Mouse (Mus musculus): Measurements from ENCODE around the gene Ddi2.

The Ddi2 gene

DNA sequence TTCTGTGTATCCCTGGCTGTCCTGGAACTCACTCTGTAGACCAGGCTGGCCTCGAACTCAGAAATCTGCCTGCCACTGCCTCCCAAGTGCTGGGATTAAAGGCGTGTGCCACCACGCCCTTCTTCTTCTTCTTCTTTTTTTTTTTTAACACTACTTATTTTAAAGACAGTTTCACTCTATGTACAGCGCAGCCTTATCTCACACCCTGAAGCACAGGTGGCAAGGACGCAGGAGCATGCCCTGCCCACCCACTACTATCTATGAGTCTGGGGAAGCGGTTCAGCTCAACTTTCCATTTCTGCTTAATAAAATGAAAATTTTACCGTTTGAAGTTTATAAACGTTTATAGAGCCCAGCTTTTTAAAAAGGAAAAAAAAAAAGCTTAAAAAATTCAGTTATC lies 34.7 kb downstream of the Ddi2 start:
- no peak for DNase-seq (ENCODE audit: low spot score in 2 of 2)

DNA sequence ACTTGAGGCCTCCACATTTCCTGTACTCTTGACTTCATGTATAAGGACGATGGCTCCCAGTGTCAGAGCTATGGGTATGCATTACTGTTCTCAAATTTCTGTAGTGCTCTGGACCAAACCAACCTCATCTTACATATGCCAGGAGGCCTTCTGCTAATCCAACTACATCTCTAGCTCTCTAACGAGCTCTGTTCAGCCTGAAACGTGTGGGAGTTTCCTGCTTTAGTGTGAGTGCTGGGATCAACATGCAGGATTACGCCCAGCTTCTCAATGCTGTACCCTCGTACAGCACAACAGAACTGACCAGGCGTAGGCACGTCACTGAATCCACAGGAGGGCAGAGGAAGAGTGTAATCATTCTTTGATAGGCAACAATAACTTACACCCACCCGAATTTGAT lies 36.7 kb downstream of the Ddi2 start:
- DNase-seq (ENCODE audit: low spot score in 2 of 2), result no peak

DNA sequence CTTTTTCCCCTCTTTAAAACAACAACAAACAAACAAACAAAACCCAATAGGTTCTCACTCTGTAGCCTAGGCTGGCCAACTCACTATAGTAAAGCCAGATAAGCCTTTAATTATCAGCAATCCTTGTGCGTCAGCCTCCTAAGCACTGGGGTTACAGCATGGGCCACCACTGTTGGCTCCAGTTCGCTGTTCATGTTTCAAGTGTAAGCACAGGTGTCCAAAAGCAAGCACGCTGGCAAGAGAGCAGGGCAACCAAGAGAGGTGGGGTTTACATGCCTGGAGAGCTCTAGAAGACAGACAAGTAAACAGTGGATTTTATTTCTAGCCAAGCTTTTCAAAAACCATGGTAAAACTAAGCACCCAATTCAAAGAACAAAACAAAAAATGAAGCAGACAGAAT lies 37.1 kb downstream of the Ddi2 start:
- DNase-seq (ENCODE audit: low spot score in 2 of 2), result no peak

DNA sequence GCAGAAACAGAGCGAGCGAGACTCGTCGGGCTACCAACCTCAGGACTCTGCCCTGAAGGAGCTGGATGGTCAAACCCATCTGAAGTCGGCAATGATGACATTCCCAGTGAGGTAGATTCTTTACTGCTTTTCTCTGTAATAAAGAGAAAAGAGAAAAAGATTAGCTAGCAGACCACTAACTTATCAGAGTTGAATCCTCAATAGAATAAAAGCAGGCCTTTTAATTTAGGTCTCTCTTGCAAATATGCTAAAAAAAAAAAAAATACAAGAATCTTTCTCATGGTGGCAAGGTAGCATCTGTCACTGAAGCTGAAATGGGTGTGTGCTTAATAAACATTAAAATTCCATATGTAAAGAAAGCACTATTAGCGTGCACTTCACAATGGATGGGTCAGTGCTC lies 37.7 kb downstream of the Ddi2 start, which contains the start of gene Rsc1a1:
TSS of gene Rsc1a1 (minus strand) at position 101 of the 400 bp plus-strand sequence.
- no peak for DNase-seq (ENCODE audit: low spot score in 2 of 2)

DNA sequence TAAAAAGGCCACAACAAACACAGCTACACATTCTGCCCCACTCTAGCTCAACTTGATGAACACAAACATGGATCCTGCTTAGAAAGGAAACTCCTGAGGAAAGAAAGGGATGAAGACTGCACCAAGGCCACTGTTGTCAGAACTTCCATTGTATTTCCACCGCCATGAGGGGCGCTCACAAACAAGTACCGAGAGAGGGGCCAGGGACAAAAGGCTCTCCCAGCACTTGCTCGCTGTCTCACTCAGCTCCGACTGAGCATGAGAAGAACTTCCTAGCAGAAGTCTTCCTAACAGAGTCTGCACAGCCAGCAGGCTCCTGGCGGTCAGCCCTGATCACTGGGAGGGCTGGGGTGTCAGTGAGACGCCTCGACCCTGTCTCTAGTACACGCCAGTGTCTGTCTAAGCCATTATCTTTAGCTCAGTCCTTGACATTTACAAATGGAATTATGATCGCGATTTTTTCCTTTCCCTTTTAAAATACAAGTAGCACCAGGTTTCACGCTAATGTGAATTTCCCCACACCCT lies 40.5 kb downstream of the Ddi2 start:
- no peak for DNase-seq (ENCODE audit: low spot score in 2 of 2)

DNA sequence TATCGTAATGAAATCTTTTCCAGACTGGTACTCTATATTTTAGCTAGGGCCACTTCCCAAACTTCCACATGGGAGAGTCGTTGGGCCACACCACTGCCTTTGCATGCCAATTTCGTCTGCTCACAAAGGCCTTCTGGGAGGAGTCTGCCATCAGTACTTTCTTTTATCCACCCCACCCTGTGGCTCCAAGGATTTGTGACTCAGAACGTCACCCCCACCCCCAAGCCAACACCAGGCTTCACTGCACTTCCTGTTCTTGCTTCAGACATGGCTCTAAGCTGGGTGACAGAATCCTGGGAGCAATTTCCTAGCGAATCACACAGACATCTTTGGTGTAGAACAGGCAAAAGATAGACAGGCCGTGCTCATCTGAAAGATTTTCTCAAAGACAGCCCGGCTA lies 41.5 kb downstream of the Ddi2 start:
- DNase-seq (ENCODE audit: low spot score in 2 of 2), result no peak

DNA sequence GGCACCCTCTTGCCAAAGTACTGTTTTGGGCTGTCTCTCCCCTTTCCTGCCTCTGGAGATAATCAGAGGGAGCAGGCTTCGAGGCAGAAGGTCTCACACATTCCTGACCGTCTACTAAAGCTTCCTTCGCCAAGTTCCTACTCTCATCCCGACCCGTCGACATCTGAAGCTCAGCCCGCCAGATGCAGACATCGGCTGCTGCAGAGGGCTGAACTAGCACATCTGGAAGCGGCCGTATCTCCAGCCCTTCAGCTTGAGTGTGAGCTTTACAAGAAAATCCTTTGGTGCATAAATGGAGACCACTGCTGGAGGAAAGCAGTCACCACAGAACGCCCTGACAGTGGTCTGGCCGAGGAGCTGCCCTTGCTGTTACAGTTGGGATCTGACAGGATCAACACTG lies 42.3 kb downstream of the Ddi2 start:
- no peak for DNase-seq (ENCODE audit: low spot score in 2 of 2)

DNA sequence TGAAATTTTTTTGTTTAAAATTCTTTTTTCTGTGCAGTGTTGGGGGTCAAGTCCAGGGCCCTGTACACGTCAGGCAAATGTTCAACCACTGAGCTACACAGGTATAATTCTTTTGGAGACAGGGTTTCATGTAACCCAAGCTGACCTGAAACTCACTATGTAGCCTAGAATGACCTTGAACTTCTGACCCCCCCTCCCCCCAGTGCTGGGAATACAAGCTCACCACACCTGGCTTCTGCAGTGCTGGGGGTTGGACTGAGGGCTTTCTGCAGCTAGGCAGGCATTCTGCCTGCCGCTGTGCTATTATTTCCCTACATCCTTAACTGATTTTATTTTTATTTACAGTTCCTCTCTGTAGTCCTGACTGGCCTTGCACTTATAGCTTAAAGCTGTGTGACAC lies 44.2 kb downstream of the Ddi2 start:
- no peak for DNase-seq (ENCODE audit: low spot score in 2 of 2)

DNA sequence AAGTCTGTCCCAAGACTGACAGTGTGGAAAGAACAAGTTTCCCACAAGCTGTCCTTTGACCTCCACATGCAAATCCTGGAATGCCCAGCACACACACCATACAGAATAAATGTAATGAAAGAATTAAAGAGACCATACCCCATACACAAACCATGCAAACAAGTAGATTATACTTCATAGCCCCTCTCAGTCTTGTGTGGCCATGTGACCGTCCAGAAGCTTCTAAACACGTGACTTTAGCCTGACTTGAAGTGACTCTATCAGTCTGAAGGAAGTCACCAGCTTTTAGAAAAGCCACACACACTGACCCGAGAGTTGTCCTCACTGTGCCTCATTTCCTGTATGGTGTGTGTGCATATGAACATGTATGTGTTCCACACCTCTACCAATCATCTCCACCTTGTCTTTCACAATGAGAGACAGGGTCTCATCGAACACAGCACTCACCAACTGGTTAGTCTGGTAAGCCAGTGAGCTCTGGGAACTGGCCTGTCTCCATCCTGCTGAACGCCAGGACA lies 46.7 kb downstream of the Ddi2 start:
- no peak for DNase-seq (ENCODE audit: low spot score in 2 of 2)

DNA sequence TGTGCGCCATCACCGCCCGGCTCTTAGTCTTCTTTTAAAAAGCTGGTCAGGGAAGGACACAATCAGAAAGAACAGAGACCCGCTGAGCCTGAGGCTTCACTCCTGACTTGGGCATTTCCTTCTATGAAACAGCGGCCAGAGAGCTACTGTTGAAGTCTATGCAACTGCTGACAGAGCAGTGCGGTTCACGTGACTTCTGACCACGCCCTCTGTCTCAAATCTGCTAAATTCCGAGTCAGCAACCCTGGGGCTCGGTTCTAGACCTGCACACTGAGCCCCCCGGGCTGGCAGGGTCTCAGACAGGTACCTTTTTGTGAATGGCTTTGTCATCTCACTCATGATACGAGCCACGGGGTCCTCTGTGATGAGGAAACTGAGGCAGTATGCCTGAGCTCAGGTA lies 50.9 kb downstream of the Ddi2 start:
- DNase-seq (ENCODE audit: low spot score in 2 of 2), result no peak

DNA sequence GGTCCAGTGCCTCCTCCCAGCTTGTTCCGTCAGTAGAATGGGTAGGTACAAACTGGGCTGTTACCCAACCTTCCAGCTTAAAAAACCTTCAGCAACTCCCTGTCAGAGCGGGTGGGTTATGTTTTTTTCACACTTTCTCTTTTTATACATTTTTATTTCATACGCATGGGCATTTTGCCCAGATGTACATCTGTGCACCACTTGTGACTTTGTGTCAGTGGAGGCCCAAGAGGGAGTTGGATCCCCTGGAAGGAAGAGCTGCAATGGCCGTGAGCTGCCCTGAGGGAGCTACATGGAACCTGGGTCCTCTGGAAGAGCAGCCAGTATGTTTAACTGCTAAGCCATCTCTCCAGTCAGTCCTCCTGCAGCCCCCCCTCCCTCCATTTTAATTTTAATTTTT lies 51.8 kb downstream of the Ddi2 start:
- DNase-seq (ENCODE audit: low spot score in 2 of 2), result no peak

DNA sequence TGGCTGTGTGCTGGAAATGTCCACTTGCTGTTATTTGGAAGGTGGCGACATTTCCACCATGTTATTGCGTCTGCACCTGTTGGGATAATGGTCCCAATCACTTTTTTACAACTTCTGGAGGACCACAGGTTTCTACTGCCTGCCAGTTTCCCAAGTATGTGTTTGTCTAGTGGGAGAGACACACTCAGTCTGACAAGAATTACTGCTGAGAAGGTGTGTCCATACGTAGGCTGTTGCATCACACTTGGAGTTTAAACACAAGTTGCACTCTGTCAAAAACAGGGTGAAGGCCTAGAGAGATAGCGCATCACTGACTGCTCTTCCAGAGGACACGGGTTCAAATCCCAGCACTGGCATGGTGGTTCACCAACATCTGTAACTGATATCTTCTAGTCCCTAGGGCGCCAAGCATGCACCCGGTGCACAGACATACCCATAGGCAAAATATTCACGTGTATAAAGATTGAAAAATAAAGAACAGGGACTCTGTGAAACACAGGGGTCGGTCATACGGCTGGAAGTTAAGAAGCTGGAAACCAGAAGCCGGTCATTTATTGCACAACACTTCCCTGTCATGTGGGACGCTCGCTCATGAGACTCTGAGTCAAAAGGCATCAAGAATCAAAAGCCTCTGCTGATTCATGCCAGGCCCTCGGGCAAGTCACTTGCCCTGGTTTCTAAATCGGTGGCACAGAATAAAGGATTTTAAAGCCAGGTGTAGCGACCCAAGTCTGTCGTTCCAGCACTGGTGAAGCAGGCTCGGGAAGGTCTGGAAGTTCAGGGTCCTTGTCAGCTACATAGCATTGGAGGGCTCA lies 53.1 kb downstream of the Ddi2 start:
- DNase-seq (ENCODE audit: low spot score in 2 of 2), result no peak

DNA sequence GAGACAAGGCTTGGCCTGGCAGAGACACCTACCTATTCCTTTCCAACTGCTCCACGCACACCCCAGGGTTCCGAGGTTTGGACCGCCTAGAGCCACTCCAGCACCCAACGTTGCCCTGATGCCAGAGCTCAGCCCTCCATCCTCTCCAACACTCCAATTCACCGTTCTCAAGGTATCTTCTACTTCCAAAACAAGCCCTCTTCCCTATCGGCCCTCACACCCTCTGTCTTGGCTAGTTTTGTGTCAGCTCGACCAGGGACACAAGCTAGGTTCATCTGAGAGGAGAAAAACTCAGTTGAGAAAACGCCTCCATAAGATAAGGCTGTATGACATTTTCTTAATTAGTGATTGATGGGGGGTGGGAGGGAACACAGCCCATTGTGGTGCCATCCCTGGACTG lies 58.4 kb downstream of the Ddi2 start, which contains the start of gene Plekhm2:
TSS of gene Plekhm2 (minus strand) at position 101 of the 400 bp plus-strand sequence.
- no peak for DNase-seq (ENCODE audit: low spot score in 2 of 2)

DNA sequence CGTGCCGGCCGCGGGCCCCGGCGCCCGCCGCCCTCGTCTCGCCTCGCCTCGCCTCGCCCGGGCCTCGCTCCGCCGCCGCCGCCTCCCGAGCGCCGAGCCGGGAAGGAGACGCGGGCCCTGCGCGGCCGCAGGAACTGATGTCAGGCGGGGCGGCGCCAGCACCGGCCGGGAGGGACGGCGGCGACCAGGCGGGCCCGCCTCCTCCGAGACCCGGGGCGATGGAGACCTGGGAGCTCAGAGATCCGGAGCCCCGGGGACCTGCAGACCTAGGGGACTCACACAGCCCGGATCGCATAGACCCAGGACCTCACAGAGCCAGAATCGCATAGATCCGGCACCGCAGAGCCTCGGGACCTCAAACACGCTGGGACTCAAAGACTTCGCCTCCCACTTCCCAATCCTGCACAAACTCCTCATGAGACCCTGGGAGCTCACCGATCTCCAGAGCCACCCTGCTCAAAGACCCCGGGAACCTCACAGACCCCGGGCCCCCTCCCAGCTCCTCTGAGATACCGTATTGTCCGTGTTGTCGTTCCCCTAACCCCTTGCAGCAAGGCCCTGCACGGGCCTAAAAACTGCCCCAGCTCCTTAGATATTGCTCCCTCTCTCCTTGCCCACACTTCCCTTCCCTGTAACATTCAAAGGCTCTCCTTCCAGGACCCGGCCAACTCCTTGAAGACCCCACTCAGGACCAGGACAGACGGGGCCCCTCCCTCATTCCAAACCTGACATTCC lies 59.0 kb downstream of the Ddi2 start:
- DNase-seq (ENCODE audit: low spot score in 2 of 2), result peak; percentile 24 to 30

DNA sequence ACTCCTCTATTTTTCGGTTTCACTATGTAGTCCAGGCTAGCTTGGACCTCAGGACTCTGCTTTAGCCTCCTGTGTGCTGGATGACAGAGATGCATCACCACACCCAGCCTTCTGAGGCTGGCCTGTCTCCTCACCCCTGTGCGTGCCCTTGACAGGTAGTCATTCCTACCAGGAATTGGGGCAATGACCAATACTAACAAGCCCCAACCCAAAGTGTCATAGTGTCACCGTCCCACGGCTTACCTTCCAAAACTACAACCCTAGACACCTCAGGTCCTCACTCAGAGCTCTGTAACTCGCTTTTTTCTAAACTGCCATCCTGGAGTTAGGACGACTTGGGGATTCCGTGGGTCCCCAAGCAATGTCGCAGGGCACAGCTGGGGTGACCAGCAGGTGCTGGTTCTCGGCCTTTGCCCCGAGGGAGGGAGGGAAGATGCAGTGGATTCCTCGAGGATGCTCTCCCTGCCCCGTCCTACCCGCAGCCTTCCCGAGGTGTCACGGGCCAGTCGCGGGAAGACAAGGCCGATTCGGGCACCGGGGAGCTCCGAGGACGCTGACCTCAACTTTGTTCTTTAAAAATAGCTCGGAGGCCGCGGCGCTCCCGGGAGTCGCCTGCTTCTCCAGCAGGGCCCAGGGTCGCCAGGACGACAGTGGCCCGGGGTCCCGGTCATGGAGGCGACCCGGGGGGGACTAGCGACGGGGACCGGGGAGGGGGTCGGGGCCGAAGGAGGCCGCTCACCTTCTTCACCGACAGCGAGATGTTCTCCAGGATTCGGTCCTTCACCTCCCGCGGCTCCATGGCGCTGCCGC lies 59.9 kb downstream of the Ddi2 start:
- DNase-seq (ENCODE audit: low spot score in 2 of 2), result no peak

DNA sequence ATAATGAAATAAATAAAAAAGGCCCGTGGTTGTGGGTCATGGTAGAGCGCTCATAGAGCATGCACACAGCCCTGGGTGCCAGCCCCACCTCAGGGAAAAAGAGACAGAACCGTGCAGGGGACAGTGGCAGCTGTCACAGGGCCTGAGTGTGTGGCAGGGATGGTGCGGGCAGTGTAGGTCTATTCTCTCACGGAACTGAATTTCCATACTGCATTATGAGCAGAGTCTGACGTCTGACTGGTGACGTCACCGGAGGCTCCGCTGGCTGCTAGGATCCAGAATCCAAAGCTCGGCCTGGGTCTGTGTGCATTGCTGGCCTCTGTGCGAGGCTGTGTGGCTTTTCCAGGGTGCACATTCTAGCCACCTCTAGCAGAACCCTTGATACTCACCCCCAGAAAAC lies 62.3 kb downstream of the Ddi2 start:
- no peak for DNase-seq (ENCODE audit: low spot score in 2 of 2)

DNA sequence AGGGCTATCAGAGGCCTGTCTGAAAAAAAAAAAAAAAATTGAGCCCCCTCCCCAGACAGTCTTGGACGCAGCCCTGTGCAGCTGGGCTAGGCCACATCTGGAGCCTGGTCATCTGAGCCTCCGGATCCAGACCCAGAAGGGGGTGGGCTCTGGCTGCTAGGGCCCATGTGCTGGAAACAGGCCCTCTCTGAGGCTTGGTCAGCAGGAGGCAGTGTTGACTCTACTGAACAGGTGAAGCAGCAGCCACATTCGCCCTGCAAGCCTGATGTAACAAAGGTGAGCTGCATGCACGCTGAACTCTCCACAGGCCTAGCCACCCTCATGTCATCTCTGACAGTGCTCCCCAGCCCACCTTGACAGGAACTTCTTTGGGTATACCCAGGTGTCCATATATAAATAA lies 63.5 kb downstream of the Ddi2 start:
- no peak for DNase-seq (ENCODE audit: low spot score in 2 of 2)

DNA sequence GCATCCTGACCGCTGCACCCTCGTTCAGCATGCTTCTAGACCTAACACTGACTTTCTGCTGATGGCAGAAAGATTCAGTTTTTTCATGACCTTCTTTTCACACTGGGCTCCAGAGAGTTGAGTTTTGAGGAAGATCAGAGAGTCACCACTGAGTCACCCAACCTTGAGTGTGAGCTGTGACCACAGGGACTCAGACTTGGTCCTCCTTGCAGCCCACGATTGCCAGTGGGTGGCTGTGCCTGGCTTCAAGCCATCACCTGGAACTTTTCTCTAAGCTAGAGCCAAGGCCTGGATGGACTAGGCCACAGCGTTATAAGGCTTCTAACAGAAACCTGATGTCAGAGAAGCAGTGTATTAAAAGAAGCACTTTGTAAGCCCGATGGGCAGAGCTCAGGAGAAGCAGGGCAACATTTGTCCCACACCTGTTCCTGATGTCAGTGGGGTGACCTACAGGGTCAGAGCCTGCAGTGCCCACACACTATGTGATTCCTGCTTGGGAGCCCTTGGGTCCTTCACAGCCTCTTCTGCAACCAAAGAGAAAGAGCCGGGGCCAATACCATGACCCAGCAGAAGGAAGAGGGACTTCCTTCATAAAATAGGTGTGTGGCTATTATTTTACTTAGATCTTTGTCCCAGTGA lies 64.3 kb downstream of the Ddi2 start:
- no peak for DNase-seq (ENCODE audit: low spot score in 2 of 2)

DNA sequence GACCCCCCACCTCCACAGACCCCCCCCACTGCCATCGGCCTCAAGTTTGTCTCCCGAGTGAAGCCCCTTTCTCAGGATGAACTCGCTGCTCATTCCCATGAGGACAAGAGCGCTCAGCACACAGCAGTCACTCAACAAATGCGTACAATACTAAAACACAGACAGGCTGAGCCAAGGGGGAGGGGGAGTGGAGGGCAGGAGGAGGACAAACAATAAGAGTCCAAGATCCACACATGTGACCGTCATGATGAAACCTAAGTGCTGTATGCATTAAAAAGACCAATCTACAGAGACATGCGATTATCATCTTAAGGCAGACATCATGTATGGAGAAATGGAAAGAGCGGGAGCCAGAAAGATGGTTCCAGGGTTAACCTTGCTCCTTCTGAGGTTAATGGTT lies 66.3 kb downstream of the Ddi2 start:
- DNase-seq (ENCODE audit: low spot score in 2 of 2), result no peak

DNA sequence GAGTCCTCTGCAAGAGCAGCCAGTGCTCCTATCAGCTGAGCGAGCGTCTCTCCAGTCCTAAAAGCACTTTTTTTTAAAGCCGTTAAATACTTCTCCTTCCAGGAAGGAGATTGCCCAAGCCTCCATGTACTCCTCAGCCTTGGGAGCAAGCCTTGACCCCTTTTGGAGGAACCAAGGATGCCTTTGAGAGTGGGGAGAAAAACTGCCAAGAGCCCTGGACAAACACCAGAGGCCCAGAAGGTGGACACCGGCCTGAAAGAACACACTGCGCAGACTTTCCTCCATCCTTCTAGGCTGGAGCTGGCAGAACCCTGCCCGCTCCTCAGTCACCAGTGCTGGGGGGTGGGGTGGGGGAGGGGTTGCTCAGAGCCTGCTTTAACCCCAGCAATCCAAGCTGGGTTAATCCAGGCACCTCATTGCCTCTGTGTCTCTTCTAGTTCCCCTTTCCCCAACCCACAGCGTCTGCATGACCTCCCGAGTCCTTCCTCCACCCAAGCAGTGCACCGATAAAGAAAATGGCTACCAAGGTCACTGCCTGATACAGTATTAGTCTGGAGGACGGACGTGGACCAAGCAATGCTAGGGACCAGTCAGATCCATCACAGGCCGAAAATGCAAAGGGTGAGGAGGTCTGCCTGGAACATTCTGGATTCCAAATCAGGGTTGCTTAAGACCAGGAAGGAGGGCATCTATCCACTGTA lies 67.2 kb downstream of the Ddi2 start:
- no peak for DNase-seq (ENCODE audit: low spot score in 2 of 2)

DNA sequence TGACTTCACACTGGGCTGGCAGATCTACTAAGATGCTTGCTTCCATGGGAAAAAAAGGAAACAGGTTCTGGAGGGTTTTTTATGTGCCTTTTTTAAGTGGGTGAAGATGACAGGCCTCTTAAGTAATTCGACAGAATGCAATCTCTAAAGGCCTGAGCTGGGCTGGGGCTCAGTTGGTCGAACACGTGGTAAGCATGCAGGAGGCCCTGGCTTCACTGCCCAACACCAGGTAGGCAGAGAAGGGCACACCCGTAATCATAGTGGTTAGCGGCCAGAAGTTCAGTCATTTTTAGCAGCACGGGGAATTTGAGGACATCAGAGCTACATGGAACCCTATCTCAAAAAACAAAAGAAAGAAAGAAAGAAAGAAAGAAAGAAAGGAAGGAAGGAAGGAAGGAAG lies 68.7 kb downstream of the Ddi2 start:
- DNase-seq (ENCODE audit: low spot score in 2 of 2), result no peak

Measured in natural killer cell, adult 2 months (primary cell).